Mouse (Mus musculus) thymus, adult 2 months (tissue): Measurements from ENCODE around the gene Dnah14.

ENCODE experiments used
- CTCF ChIP-seq: fragments of 200-500 bp; IDR thresholded peaks from 2 replicates; pipeline ENCODE4 v1.5.1; 2012; ENCODE audit warnings: mild to moderate bottlenecking, control low read depth, low read length, moderate library complexity, borderline replicate concordance; ENCODE audit not compliant: control insufficient read depth, poor library complexity, insufficient read depth; ENCODE audit errors: extremely low read depth
- POLR2A ChIP-seq: fragments of 200-500 bp; IDR thresholded peaks from 2 replicates; pipeline ENCODE4 v1.6.1; 2012; ENCODE audit warnings: mild to moderate bottlenecking, low read length, control low read depth, moderate library complexity; ENCODE audit not compliant: control insufficient read depth, poor library complexity, insufficient read depth; ENCODE audit errors: extremely low read depth

GRCm38 (mm10) chr1:181841864-181842672 lies 265.7 kb downstream of the Dnah14 start:
- TF ChIP-seq CTCF: peak; percentile 65; the same call in 1 of the 2 replicates
- TF ChIP-seq POLR2A: peak; percentile 91
